Mouse (Mus musculus): ENCODE data around the gene Nr1d1. TPM values are rescaled to one million over a fixed set of nuclear protein-coding genes. Genes with fewer than 3 reads are reported as not detected.
A peak's percentile ranks its signal among the peaks of the same experiment; 100 is the strongest.

The Nr1d1 gene
- 18.7 and 23.7 TPM in 2 replicates for polyA plus RNA-seq (2011; ENCODE audit: insufficient read length, low read depth, missing spikeins)

DNA sequence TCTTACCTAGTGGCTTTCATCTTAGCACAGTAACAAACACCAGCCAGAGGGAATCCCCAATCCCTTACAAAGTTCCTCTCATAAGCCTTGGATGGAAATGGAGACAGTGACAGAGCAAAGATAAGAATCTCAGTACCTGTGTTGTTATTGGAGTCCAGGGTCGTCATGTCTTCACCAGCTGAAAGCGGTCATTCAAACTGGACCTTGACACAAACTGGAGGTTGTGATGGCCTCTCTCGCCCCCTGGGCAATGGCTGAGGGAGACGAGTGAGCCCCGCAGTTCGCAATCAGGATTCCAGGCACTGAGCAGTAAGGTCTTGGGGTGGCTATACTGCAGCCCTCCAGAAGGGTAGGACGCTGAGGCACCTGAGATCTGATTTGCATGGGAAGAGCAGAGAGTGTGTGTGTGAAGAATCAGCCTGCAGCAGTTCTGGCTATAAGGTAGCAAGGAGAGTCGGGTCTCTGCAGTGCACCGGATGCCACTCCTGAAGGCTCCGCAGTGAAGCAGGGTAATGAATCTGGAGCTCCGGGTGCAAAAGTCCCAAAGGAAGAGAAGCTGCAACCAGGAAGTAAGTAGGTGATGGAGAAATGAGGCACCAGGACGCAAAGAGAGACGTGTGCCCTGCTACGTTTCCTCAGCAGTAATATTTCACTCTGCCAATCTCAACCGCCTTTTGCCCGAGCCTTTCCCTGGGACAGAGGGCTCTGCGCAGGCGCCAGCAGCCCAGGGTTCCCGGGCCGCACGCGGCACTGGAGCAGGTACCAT, at the start of gene Nr1d1:
Gene Nr1d1 (minus strand): TSS at position 752 of the 766 bp plus-strand sequence.
- Histone ChIP-seq H3K4me3 (ENCODE audit: insufficient read depth, low read length) (peak within 1 kb of the TSS; percentile 83), H3K27ac (ENCODE audit: insufficient read depth, low read length) (peak within 1 kb of the TSS; percentile 97), H3K4me1 (ENCODE audit: control insufficient read depth, insufficient read depth, low read length) (peaks cover 8% of the 10 kb centered on the region)
- TF ChIP-seq POLR2A (IDR thresholded peaks at IDR 0.05; ENCODE audit: low read depth, low read length) (peak; percentile 96), CTCF (IDR thresholded peaks at IDR 0.05; ENCODE audit: borderline replicate concordance, insufficient read depth, low read length) (no peak)

DNA sequence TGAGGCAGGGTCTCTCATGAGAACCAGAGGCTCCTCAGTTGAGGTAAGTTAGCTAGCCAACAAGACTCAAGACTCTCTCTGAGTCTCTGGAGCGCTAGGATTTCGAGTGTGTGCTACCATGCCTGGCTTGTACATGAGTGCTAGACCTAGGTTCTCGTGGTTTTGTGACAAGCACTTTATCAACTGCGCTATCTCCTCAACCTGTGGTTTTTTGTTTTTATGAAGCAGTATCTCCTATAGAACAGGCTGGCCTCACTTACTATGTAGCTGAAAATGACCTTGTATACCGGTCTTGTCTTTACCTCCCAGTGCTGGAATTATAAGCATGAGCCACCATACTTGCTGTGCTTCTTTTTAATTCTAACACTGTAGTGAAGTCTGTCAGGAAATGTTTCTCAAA, 45.8 kb upstream of the Nr1d1 start:
- no peak overlapping the region for H3K27ac ChIP-seq (ENCODE audit: insufficient read depth, low read length)
- H3K4me3 ChIP-seq (ENCODE audit: insufficient read depth, low read length): no peak overlapping the region
- TF ChIP-seq CTCF (IDR thresholded peaks at IDR 0.05; ENCODE audit: borderline replicate concordance, insufficient read depth, low read length) (no peak), POLR2A (IDR thresholded peaks at IDR 0.05; ENCODE audit: low read depth, low read length) (no peak)
- no peaks in the 10 kb centered on the region for H3K4me1 ChIP-seq (ENCODE audit: control insufficient read depth, insufficient read depth, low read length)

DNA sequence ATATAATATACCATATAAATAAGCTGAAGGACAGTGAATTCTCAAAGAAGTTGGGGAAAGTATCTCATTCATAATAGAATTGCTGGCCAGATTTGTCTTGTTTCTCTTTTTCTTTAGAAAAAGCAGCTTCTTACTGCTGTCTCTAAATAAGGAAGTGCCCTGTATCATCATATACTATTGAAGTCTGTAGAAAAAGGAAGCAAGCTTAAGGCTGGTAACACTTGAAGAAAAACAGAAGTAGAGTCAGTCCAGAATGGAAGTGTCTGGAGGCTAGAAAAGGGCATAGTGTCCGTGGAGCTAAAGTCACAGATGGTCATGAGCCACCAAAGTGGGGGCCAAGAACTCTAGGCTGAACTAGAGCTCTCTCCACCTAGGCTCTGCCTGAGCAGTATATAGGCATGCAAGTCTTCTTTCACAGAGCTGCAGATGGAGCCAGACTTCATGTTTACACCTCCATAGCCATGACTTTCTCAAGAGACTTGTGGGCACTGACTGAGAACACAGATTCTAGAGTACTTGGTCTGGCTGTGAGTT, 41.6 kb upstream of the Nr1d1 start:
- Histone ChIP-seq H3K4me1 (ENCODE audit: control insufficient read depth, insufficient read depth, low read length) (no peaks in the 10 kb centered on the region), H3K4me3 (ENCODE audit: insufficient read depth, low read length) (no peak overlapping the region), H3K27ac (ENCODE audit: insufficient read depth, low read length) (no peak overlapping the region)
- no peak for TF ChIP-seq CTCF (IDR thresholded peaks at IDR 0.05; ENCODE audit: borderline replicate concordance, insufficient read depth, low read length)
- no peak for TF ChIP-seq POLR2A (IDR thresholded peaks at IDR 0.05; ENCODE audit: low read depth, low read length)

DNA sequence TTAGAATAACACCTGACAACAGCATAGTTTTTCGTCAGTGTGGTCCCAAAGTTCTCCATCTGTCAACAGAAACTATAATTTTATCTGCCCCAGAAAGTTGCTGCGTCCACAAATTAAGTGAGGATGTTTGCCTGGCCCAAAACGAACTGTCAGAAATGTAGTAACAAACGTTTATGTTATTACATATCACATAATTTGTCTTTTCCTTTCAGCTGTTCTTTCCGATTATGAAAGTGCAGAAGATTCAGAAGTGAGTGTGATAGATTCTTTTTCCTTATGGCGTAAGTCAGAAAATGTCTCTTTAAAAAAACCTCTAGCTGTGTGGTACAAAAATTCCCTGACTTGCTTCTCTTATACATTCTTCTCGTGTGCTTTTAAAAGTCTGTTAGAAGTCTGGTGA, 35.6 kb upstream of the Nr1d1 start:
- Histone ChIP-seq H3K27ac (ENCODE audit: insufficient read depth, low read length) (no peak overlapping the region), H3K4me1 (ENCODE audit: control insufficient read depth, insufficient read depth, low read length) (peaks cover 5% of the 10 kb centered on the region; the same call in 1 of the 2 replicates), H3K4me3 (ENCODE audit: insufficient read depth, low read length) (peak overlapping the region; percentile 92)
- TF ChIP-seq CTCF (IDR thresholded peaks at IDR 0.05; ENCODE audit: borderline replicate concordance, insufficient read depth, low read length): no peak
- no peak for TF ChIP-seq POLR2A (IDR thresholded peaks at IDR 0.05; ENCODE audit: low read depth, low read length)

DNA sequence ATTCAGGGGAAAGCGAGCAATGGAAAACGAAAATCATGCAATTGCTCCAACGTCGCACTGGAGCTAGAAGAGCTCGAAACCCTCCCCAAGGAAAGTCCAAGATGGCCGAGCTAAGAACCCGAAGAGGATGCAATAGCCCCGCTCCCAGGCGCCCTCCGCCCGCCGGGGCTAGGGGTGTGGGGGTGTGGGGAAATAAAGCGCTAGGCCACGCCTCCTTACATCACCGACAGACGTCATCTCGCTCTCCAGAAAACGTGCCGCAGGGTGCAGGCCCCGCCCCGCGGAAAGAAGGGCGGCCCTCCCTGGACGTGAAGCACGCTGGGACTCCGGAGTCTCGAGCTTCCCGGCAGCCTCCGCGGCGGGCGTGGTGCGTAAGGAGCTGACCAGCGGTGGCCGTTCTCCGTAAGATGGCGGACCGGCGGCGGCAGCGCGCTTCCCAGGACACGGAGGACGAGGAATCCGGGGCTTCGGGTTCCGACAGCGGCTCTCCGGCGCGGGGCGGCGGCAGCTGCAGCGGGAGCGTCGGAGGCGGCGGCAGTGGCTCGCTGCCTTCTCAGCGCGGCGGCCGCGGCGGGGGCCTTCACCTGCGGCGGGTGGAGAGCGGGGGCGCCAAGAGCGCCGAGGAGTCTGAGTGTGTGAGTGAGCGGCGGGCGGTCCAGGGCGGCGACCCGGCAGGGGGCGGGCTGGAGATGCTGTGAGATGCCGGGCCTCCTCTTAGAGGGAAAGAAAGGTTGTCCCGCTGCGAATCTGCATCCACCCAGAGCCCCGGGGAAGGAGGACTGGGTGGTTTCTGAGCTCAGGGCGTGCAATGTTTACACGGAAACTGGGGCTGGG, 34.5 kb upstream of the Nr1d1 start:
- peak; percentile 86 for TF ChIP-seq POLR2A (IDR thresholded peaks at IDR 0.05; ENCODE audit: low read depth, low read length)
- TF ChIP-seq CTCF (IDR thresholded peaks at IDR 0.05; ENCODE audit: borderline replicate concordance, insufficient read depth, low read length): 0 out of 2 replicates have a peak, but pooled peaks have one; percentile 2
- H3K4me3 ChIP-seq (ENCODE audit: insufficient read depth, low read length): peak overlapping the region; percentile 92
- peaks cover 5% of the 10 kb centered on the region; the same call in 1 of the 2 replicates for H3K4me1 ChIP-seq (ENCODE audit: control insufficient read depth, insufficient read depth, low read length)
- H3K27ac ChIP-seq (ENCODE audit: insufficient read depth, low read length): peak overlapping the region; percentile 94

DNA sequence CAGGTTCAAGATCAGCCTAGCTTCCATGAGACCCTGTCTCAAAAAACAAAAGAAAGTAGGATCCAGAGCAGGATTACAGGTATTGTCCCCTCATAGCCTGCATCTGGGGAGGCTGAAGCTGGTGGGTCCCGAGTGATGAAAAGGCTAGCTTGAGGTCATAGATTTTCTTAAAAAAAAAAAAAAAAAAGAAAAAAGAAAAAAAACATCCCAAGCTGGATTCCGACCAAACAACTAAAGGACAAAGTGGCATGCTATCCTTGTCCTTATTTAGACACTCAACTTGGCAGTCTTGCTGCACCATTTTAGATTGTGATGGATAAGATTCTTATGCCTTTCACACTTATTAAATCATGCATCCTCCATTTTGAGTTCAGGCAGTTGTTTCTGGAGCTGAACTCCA, 33.3 kb upstream of the Nr1d1 start:
- H3K4me3 ChIP-seq (ENCODE audit: insufficient read depth, low read length): no peak overlapping the region; the same call in 1 of the 2 replicates
- H3K27ac ChIP-seq (ENCODE audit: insufficient read depth, low read length): peak overlapping the region; percentile 94
- H3K4me1 ChIP-seq (ENCODE audit: control insufficient read depth, insufficient read depth, low read length): peaks cover 5% of the 10 kb centered on the region; the same call in 1 of the 2 replicates
- TF ChIP-seq CTCF (IDR thresholded peaks at IDR 0.05; ENCODE audit: borderline replicate concordance, insufficient read depth, low read length): no peak
- TF ChIP-seq POLR2A (IDR thresholded peaks at IDR 0.05; ENCODE audit: low read depth, low read length): no peak

DNA sequence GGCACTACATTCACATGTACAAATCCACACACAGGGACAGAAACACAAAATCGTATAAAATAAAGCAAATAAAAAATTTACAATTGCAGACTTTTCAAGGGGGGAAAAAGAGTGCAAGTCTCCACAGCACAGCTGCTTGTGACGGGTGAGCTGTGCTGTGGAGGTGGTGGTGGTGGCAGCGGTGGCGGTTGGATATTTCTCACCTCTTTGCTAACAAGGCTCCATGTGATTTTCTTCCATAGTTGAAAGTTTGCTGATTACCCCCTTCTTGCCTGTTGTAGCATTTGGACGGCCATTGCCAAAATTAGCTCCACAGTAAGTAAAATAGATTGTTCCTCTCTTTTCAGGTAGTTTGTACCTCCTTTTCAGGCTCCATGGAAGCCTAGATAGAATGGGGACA, 29.5 kb upstream of the Nr1d1 start, which contains the start of gene Casc3:
Gene Casc3 (plus strand): TSS at position 301 of the 400 bp plus-strand sequence.
- Histone ChIP-seq H3K4me1 (ENCODE audit: control insufficient read depth, insufficient read depth, low read length) (no peaks in the 10 kb centered on the region), H3K4me3 (ENCODE audit: insufficient read depth, low read length) (no peak within 1 kb of the TSS), H3K27ac (ENCODE audit: insufficient read depth, low read length) (no peak within 1 kb of the TSS)
- TF ChIP-seq POLR2A (IDR thresholded peaks at IDR 0.05; ENCODE audit: low read depth, low read length) (no peak), CTCF (IDR thresholded peaks at IDR 0.05; ENCODE audit: borderline replicate concordance, insufficient read depth, low read length) (no peak)

DNA sequence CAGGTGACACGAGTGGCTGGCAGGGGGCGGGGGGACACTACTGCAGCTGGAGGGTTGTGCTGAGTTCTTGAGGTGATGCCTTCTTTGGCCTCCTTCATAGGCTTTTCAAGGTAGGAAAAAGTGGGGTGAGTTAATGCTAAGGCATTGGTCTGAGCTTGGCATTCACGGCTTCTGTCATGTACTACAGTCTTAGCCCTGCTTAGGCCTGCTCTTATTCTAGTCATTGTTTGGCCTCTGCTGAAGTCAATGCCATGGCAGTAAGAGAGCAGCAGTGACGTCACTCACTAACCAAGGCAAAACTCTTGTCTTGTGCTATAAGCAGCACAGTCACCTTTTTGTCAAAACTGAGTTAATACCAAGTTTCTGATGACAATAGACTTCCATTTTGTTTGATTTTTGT, 22.8 kb upstream of the Nr1d1 start:
- TF ChIP-seq POLR2A (IDR thresholded peaks at IDR 0.05; ENCODE audit: low read depth, low read length) (no peak), CTCF (IDR thresholded peaks at IDR 0.05; ENCODE audit: borderline replicate concordance, insufficient read depth, low read length) (no peak)
- H3K27ac ChIP-seq (ENCODE audit: insufficient read depth, low read length): no peak overlapping the region
- peak overlapping the region; percentile 78 for H3K4me3 ChIP-seq (ENCODE audit: insufficient read depth, low read length)

DNA sequence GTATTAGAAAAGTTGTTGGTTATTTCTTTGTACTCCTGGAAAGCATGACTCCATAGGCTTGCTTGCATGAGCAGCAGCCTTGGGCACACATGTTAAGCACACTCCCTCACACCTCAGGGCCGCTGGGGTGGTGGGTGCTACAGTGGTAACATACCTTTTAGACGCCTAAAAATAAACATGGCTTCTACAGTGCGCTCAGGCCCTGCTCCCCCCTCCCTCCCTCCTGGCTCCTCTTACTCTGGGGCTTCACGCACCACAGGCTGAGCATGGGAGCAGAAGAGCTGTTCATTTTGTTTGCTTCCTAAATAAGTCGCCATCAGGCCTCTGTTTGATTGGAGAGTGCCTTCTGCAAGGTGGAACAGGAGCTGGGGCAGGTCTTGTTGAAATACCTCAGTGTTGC, 22.2 kb upstream of the Nr1d1 start:
- Histone ChIP-seq H3K4me1 (ENCODE audit: control insufficient read depth, insufficient read depth, low read length) (0 out of 2 replicates have a peak, but pooled peaks cover 3% of the 10 kb centered on the region), H3K27ac (ENCODE audit: insufficient read depth, low read length) (no peak overlapping the region), H3K4me3 (ENCODE audit: insufficient read depth, low read length) (peak overlapping the region; percentile 78)
- TF ChIP-seq CTCF (IDR thresholded peaks at IDR 0.05; ENCODE audit: borderline replicate concordance, insufficient read depth, low read length) (no peak), POLR2A (IDR thresholded peaks at IDR 0.05; ENCODE audit: low read depth, low read length) (0 out of 2 replicates have a peak, but pooled peaks have one; percentile 21)

More for the DNA sequence above, 22.8 kb upstream of the Nr1d1 start:
- H3K4me1 ChIP-seq (ENCODE audit: control insufficient read depth, insufficient read depth, low read length): 0 out of 2 replicates have a peak, but pooled peaks cover 3% of the 10 kb centered on the region

Measured in embryonic fibroblast, embryonic 13.5 days (primary cell).